Mouse (Mus musculus): ENCODE measurements at regions not wholly inside any gene's neighbourhood (a gene's known extent, or its start where the extent isn't known, plus 50 kb on each side); places are given as distances from the start of the nearest gene placed in this dataset.
"Not testable (repeated sequence)": the region's sequence is repeated elsewhere in the genome, so short reads cannot be mapped to it uniquely, and the experiment has no call there.

DNA sequence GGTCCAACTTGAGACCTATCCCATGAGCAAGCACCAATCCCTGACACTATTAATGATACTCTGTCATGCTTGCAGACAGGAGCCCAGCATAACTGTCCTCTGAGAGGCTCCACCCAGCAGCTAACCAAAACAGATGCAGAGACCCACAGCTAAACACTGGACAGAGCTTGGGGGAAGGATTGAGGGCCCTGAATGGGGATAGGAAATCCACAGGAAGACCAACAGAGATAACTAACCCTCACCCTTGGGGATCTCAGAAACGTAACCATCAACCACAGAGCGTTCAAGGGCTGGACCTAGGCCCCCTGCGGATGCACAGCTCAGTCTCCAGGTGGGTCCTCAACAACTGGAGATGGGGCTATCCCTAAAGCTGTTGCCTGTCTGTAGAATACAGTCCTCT, 93.7 kb downstream of the Cd24a start:
- DNase-seq (ENCODE audit: low read depth) = no peak

DNA sequence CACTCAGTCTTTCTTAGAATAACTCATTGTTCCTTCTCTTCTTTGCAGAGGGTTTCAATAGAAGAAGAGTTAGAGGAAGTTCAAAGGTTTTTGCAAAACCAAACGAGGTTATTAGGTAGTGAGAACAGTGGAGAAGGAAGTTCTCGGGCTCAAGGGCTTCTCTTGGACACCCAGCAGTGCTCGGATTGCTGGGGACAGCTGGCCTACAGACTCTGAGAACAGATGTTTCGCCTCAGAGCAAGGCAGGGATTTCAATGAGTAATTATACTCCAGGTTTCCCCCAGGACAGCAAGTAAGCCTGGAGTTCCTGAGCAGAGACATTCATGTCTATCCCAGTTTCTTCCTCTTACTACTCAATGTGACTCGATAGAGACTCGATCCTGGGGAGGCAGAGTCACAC, 94.4 kb downstream of the Cd24a start:
- DNase-seq (ENCODE audit: low read depth) = no peak

GRCm38 (mm10) chr10:43674749-43675148, 96.7 kb downstream of the Cd24a start:
- DNase-seq (ENCODE audit: low read depth) = no peak

DNA sequence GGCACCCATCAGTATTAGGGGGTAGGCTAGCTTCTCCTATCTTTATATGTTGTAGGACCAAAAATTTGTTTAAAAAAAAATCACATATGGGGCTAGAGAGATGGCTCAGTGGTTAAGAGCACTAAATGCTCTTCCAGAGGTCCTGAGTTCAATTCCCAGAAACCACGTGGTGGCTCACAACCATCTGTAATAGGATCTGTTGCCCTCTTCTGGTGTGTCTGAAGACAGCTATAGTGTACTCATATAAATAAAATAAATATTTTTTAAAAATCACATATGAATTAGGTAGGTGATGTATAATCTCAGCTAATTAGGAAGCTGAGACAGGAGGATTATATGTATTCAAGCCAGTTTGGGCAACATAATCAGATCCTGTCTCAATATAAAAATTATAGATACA, 97.4 kb downstream of the Cd24a start:
- DNase-seq (ENCODE audit: low read depth) = not testable (repeated sequence)

GRCm38 (mm10) chr10:43676289-43676688, 98.2 kb downstream of the Cd24a start:
- no peak for DNase-seq (ENCODE audit: low read depth)

DNA sequence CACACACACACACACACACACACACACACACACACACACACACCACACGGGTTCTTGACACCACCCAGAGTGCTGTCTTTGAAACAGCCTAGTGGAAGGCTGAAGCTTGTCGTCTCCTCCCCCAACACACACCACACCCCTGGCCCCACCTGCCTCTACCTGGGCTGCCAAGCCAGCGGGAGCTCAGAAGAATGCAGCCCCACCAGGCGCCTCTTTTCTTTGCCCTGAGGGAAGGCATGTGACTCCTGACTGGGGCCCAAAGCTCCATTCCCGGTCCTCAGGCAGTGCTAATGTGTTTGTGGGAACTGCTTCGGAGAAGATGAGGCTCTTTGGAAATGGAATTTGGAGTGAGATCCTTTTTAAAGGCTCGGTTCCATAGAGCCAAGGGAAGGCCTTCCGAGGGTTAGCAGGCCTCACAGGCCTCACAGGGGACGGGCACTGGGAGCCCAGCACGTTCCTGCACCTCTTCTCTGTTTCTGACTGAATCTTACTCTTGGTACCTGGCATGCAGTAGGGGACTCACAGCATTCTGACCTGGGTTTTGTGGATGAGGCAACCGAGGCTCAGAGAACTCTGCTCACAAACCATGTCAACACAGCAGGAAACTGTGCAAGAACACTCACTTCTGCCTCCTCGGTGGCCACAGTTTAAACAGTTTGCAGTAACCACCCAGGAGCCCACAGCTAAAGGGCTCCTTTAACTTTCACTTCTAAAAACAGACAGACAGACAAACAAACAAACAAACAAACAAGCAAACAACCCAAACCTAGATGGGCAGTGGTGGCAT, 106.4 kb downstream of the Cd24a start:
- DNase-seq (ENCODE audit: low read depth) = no peak

- no peak for DNase-seq (ENCODE audit: low read depth)
Measured at GRCm38 (mm10) chr10:43689161-43689913, 111.3 kb downstream of the Cd24a start.

GRCm38 (mm10) chr10:43689914-43690316, 111.8 kb downstream of the Cd24a start:
- no peak for DNase-seq (ENCODE audit: low read depth)

DNA sequence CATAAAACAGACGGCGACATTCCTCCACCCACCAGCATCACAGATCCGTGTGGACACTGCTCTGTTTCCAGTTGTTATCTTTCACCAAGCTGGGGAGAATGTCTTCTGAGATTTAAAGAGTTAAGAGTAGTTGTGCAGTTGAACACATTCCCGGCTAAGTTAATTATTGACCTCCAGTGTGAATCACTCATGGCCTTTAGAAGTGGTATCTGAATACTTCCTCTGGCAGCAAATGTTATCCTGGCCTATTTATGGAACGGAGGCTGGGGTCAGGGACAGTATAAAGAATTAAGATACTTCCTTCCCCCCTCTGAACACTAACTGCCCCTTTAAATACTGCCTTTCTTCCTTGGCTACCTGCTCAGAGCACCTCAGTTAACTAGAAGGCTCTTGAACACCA, 115.9 kb downstream of the Cd24a start:
- DNase-seq (ENCODE audit: low read depth) = no peak

DNA sequence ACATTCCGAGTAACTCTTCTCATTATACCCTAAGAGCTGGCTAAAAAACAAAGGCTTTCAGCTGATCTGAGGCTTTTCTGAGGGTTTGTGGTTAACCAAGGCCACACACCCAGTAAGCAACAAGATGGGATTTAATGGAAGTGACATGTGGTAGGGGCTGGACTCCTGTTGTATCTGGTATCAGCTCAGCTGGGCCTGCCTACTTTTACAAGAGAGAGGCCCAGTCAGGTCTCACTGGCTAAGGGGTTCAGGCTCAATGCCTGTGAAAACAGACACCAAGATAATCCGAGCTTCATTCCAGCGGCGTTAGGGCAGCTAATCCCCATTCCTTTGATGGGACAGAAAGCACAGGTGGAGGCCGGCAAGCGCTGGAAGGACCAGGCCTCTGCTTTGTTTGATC, 116.4 kb downstream of the Cd24a start:
- no peak for DNase-seq (ENCODE audit: low read depth)

GRCm38 (mm10) chr10:43695470-43695869, 117.4 kb downstream of the Cd24a start:
- DNase-seq (ENCODE audit: low read depth) = no peak

DNA sequence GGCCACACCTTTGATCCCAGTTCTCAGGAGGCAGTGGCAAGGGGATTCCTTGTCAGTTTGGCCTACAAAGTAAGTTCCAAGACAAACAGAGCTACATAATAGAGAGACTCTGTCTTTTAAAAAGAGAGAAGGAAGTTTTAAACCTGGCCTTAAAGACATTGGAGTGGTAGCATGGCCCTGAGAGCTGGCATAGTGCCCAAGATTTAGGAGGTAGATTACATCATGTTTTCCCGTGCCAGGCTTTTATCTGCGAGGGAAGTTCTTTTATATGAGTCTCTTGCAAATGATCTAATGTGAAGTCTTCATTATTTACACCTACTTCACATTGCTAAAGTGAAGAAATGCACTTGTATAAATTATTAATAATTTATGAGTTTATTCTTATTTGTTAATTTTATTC, 119.8 kb downstream of the Cd24a start:
- DNase-seq (ENCODE audit: low read depth) = no peak

- DNase-seq (ENCODE audit: low read depth) = no peak
Measured at GRCm38 (mm10) chr10:43700371-43701289, 122.5 kb downstream of the Cd24a start.

- no peak for DNase-seq (ENCODE audit: low read depth)
Measured at GRCm38 (mm10) chr10:43702895-43703294, 124.8 kb downstream of the Cd24a start.

DNA sequence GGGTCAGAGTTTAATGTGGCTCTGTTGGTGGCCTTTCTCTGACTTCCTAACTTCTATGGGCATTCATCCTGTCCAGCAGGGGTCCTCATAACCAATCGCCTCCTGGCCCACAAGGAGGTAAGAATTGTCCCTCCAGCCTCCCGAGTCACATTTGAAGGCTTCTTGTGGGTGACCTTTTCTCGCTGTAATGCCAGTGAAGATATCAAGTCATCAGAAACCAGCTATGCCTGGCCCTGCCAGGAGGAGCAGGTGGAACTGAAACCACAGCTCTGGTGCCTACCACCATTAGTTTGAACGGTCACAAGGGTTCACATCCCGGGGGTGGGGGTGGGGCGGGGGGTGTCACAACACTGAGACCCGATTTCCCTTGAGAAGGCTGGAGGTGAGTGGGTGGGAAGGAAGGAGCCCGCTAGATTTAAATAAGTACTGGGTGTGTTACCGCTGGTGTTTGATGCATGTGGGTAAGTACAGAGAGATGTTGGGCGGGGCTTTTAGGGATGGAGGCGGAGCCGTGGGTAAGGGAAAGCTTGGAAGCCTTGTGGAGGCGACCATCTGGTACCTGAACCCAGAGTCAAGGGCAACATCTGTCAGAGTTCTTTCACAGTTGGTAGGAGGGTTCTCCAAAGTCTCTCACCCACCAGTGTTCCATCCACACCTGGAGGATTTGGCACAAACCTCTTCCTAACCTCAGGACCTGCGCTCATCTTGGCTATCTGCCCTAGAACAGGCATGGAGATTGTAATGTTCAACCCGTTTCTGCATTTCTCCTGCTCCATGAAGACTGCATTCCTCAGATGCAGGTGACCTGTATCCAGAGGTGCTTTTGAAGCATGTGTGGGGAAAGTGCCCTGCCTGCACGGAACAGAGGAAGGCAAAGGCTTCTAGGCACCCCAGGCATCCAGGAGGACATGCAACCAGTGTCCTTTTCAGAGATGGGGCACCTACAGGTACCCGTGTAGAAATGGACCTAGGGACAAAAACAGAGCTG, 128.2 kb downstream of the Cd24a start:
- no peak for DNase-seq (ENCODE audit: low read depth)

GRCm38 (mm10) chr10:43707011-43707410, 128.9 kb downstream of the Cd24a start:
- no peak for DNase-seq (ENCODE audit: low read depth)

DNA sequence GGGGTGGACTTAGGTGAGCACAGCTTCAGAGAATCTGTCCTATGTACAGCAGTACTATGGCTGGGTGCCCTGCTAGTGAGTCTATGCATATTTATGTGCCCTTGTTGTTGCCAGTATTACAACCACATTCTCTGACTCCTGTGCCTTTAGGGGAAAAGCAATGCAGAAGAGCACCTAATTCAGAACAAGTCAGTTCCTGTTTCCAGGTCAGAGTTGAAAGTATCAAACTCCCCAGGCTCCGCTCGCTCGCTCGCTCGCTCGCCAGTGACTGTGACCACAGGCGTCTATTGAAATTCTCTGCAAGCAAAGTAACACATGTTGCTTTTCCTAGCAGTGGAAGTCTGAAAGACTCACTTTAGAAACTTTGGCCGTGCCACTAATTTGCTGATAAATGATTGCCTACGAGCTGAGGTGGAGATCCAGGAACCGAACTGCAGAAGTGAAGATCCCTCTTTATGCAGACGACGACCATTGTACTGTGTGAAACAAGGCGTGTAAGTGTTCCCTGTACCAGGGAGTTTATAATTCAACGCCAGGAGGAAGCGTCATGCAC, 129.8 kb downstream of the Cd24a start:
- DNase-seq (ENCODE audit: low read depth) = peak; percentile 77

- DNase-seq (ENCODE audit: low read depth) = no peak
Measured at GRCm38 (mm10) chr10:43709278-43710033, 131.4 kb downstream of the Cd24a start.

DNA sequence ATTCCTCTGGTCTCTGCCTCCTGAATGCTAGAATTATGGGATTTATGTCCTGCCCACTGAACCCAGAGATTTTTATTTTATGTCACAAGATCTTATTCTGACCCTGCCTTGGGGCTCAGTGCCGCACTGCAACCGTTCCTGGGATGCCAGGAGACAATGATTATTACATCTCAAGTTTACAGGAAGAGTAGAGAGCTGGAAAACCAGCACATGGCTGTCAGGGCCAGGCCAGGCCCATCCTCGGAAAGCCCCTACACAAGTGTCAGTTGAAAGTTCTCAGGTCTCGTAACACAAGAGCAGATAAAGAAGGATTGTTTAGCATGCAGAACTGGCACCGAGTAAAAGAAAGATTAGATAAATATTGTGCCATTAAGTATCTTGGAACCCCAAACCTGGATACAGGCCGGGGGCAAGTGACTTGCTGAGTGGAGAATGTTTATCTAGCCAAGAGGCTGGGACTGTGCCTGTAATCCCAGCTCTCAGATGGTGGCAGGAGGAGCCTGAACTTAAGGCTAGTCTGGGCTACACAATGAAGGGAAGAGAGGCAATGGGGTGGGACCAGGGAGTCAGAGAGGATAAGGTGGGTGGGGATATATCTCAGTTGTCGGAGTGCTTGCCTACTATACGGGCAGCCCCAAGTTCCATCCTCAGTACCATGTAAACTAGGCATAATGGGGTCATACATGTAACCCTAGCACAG, 132.3 kb downstream of the Cd24a start:
- DNase-seq (ENCODE audit: low read depth) = no peak

Data from gonadal fat pad, adult 2 months (tissue).